Mouse (Mus musculus) kidney, adult 2 months (tissue): ENCODE data around the gene Nsun5.

Experiments used
- CTCF ChIP-seq: fragments of 200-500 bp; conservative IDR thresholded peaks from 2 replicates; pipeline ENCODE4 v1.5.1; 2011; ENCODE audit warnings: low read depth, mild to moderate bottlenecking, control low read depth, low read length, moderate library complexity, mixed read lengths; ENCODE audit not compliant: insufficient read depth, insufficient read length
- POLR2A ChIP-seq: fragments of 200-500 bp; IDR thresholded peaks from one replicate; pipeline ENCODE4 v1.6.1; 2011; ENCODE audit warnings: low read depth, low read length, control low read depth

DNA sequence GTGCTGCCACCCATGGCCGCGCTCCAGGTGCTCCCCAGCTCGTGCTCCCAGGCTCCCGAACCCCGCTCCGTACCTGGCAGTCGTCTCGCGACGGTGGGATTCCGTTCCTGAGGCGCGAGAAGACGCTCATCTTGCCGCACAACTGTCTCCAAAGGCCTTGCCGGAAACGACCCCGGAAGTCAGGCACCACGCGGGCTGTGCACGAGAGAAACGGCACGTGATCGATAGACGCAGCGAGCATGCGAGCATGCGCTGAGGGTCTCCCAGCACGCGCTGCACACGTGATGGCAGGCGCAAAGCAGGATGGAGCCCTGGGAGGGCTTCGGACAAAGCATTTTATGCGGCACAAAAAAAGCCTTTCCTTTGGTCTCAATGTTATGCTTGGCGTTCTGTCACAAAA lies 19.9 kb upstream of the Nsun5 start, which contains the start of gene Fkbp6:
- no peak for TF ChIP-seq CTCF
- TF ChIP-seq POLR2A: no peak
